Mouse (Mus musculus) intestine, postnatal 0 days (tissue): ENCODE data around the gene Asic1. TPM values are rescaled to one million over a fixed set of nuclear protein-coding genes. Genes with fewer than 3 reads are reported as not detected.
A peak's percentile ranks its signal among the peaks of the same experiment; 100 is the strongest.

Source experiments
- ATAC-seq: fragments of 200-750 bp; cut with Nextera tagmentation; 2 replicates; pipeline ENCODE4 v1.8.0; 2017; ENCODE audit warnings: mild to moderate bottlenecking, moderate TSS enrichment, moderate library complexity
- H3K27ac ChIP-seq: fragments of 300-500 bp; sonication (generic); 2 replicates; pipeline ENCODE4 v1.5.1; 2014; ENCODE audit warnings: mild to moderate bottlenecking, low read depth, low read length, moderate library complexity
- H3K27me3 ChIP-seq: fragments of 300-500 bp; sonication (generic); replicated peaks from 2 replicates; pipeline ENCODE4 v1.6.1; 2014; ENCODE audit warnings: low read length, mixed read lengths; ENCODE audit not compliant: control insufficient read depth, insufficient read depth
- H3K36me3 ChIP-seq: fragments of 300-500 bp; sonication (generic); 2 replicates; pipeline ENCODE4 v1.6.1; 2014; ENCODE audit warnings: mild to moderate bottlenecking, moderate library complexity; ENCODE audit not compliant: control insufficient read depth, insufficient read depth
- H3K4me1 ChIP-seq: fragments of 300-500 bp; sonication (generic); replicated peaks from 2 replicates; pipeline ENCODE4 v1.6.1; 2014; ENCODE audit warnings: antibody characterized with exemption, low read length, mixed read lengths; ENCODE audit not compliant: control insufficient read depth, insufficient read depth
- H3K4me2 ChIP-seq: fragments of 300-500 bp; sonication (generic); replicated peaks from 2 replicates; pipeline ENCODE4 v1.6.1; 2014; ENCODE audit warnings: low read depth, mild to moderate bottlenecking, moderate library complexity
- H3K4me3 ChIP-seq: fragments of 300-500 bp; sonication (generic); 2 replicates; pipeline ENCODE4 v1.5.1; 2014; ENCODE audit warnings: low read depth, low read length
- H3K9ac ChIP-seq: fragments of 300-500 bp; sonication (generic); 2 replicates; pipeline ENCODE4 v1.6.1; 2014; ENCODE audit warnings: mild to moderate bottlenecking, low read depth, low read length
- H3K9me3 ChIP-seq: fragments of 300-500 bp; sonication (generic); 2 replicates; pipeline ENCODE4 v1.6.1; 2016; ENCODE audit warnings: mixed run types; ENCODE audit not compliant: control insufficient read depth
- CTCF ChIP-seq: sonication (generic); IDR thresholded peaks from 2 replicates; pipeline ENCODE4 v1.5.1; 2016; ENCODE audit warnings: low read depth, mild to moderate bottlenecking, control low read depth, antibody characterized with exemption, moderate library complexity
- WGBS: fragments of 180-500 bp; shearing (Covaris S2); extraction: QIAGEN DNeasy Blood & Tissue Kit; methylation state at CpG from one replicate; pipeline ENCODE4 v1.1.7; 2014; 5-methylcytosine and 5-hydroxymethylcytosine counted together
- polyA plus RNA-seq: library from polyadenylated mRNA; unstranded; fragments of >200 nt; fragmentation: Nextera tagmentation; extraction: Ambion mirVana; gene quantifications from 2 replicates; pipeline ENCODE4 v1.2.1, GENCODE M21; 2015

The Asic1 gene
- polyA plus RNA-seq, 1 experiment from 2014 or later: 1.4 TPM

DNA sequence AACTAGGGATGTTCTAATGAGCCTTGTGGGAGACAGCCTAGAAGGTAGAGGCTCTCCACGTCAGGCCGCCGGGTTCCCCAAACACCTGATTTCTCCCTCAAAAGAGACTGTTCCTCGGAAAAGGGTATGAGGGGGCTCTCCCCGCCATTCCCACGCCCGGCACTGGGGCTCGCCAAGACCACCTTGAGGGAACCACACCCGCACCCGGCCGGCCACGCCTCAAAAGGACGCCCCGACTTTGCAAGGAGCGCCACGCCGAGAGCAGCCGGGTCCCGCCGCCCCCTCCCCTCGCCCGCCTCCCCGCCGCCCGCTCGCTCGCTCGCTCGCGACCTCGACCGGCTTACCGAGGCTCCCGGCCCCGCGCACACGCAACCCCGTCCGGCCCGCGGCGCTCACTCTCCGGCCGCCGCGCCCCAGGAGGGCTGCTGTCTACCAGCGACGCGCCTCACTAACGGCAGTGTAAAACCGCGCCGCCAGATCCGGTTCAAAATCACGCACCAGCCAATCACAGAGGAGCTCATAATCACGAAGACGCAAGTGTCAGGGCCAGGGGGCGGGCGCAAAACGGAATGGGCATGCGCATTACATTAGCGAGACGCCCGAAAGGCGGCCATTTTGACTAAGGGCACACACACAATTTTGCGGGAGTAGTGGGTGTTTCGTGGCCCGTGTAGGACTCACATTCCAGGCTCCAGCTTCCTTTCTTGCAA is 18.9 kb upstream of the Asic1 start, which contains the start of gene Racgap1:
Gene Racgap1, minus strand, starts transcription at position 494 of the 710 bp plus-strand sequence.
- Histone ChIP-seq H3K4me3 (peak within 1 kb of the TSS; percentile 71), H3K9me3 (no peaks in the 10 kb centered on the region), H3K36me3 (no peaks in the 10 kb centered on the region), H3K4me2 (peak within 1 kb of the TSS; percentile 95), H3K4me1 (no peaks in the 10 kb centered on the region), H3K27me3 (no peaks in the 10 kb centered on the region), H3K9ac (peak within 1 kb of the TSS; percentile 81), H3K27ac (no peak within 1 kb of the TSS)
- peak; percentile 96 for ATAC-seq
- under 1% methylated on average over 57 of the region's 68 CpGs for WGBS
- no peak for TF ChIP-seq CTCF

DNA sequence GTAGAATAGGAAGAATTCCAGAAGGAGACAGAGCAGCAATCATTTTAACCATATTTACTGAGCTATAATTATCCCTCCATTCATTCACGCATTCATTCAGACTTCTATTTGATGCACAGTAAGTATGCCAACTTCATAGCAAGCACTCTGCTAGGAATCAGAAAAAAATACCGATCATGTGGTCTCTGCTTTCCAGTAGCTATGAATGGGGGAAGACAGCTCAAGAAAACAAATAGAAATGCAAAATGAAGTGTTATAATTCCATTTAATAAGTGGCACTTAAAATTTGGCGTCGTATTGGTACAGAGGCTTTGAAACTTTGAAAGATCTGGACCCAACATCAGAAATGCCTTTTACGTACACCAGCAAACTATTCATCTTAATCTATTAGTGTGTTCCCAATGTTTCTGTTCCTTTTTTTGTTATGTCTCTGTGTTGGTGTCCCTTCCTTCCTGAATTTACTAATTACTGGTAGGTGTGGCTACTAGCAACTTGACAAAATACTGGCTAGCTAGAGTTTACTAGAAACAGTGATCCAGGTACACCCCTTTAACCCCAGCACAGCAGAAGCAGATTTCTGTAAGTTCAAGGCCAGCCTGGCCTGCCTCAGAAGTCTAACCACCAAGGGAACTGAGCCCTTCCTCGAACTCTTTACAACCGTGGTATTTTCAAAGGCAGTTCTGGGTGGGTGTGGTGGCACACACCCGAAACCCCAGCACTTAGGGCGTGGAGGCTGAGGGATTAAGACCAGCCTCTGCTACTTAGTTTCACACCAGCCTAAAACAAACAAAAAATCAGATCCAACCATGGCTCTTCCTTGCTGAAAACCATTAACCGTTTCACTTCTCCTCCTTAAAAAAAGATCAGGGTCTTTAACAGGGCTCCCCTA is 17.9 kb upstream of the Asic1 start:
- Histone ChIP-seq H3K4me2 (peak overlapping the region; percentile 95), H3K36me3 (no peaks in the 10 kb centered on the region), H3K27me3 (no peaks in the 10 kb centered on the region), H3K27ac (no peak overlapping the region), H3K4me1 (no peaks in the 10 kb centered on the region), H3K4me3 (peak overlapping the region; percentile 71), H3K9me3 (no peaks in the 10 kb centered on the region), H3K9ac (no peak overlapping the region)
- whole genome bisulfite sequencing: 51% methylated on average over 10 of the region's 10 CpGs
- no peak for TF ChIP-seq CTCF
- no peak for ATAC-seq

DNA sequence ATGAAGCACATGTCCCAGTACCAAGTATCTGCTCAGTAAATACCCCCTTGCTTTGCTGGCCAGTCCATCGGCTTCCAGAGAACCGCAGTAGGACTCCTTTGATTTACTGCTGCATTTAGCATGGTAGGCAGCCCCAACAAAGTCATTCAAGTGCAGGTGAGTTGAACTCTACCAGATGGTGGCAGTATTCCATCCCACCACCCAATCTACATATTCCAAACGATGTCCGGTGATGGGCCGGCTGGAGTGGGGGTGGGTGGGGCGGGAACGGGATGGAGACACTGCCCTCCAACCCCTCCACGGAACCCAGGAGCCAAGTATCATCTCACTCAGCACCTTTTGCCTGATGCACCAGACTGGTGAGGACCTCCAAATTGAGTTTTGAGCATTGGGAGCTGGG is 16.9 kb upstream of the Asic1 start:
- 17% methylated on average over 8 of the region's 8 CpGs for WGBS
- no peak overlapping the region for H3K27ac ChIP-seq
- H3K4me1 ChIP-seq: no peaks in the 10 kb centered on the region
- ATAC-seq: no peak
- no peaks in the 10 kb centered on the region for H3K27me3 ChIP-seq
- no peaks in the 10 kb centered on the region for H3K9me3 ChIP-seq
- 0 out of 2 replicates have a peak overlapping the region, but pooled peaks have one; percentile 7 for H3K4me3 ChIP-seq
- peak overlapping the region; percentile 51 for H3K4me2 ChIP-seq
- peak; percentile 61 for TF ChIP-seq CTCF
- no peaks in the 10 kb centered on the region for H3K36me3 ChIP-seq
- no peak overlapping the region for H3K9ac ChIP-seq

DNA sequence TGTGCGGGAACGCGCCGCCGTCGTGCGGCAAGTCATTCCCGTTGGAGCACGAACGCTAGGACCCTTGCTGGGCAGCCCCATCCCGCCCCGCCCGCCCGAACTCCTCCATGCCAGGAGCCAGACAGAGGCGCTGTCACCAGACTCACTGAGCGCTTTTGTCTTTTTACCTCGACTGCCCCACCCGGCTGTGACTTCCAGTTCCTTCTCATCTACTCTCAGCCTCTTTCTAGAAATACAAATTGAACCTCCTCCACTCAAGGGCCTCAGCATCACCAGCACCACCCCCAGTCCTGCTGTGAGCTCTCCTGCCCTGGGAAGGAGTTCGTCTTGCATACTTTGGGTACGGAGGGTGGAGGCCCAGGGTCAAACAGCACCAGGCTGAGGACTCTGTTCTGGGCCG is 16.3 kb upstream of the Asic1 start:
- Histone ChIP-seq H3K27me3 (no peaks in the 10 kb centered on the region), H3K4me2 (peak overlapping the region; percentile 51), H3K27ac (no peak overlapping the region), H3K9me3 (no peaks in the 10 kb centered on the region), H3K36me3 (no peaks in the 10 kb centered on the region), H3K4me3 (0 out of 2 replicates have a peak overlapping the region, but pooled peaks have one; percentile 7), H3K4me1 (no peaks in the 10 kb centered on the region), H3K9ac (no peak overlapping the region)
- TF ChIP-seq CTCF: no peak
- ATAC-seq: no peak
- 13% methylated on average over 20 of the region's 21 CpGs for WGBS

DNA sequence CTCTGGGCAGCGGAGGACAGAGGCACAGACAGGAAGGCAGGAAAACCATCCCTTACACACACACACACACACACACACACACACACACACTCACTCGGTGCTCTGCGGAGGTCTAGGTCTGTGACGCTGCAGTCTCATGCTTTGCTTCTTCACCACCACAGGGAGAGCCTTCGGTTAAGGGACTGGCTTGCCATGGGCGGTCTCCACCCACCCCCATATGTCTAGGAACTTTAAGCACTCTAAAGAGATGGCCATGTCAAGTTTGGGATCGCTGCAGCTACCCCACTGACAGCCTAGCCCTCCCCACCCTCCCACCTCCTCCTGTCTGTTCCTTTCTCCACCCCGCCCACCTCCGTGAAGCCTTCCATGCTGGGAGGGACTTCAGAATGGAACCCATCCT is 14.2 kb upstream of the Asic1 start:
- Histone ChIP-seq H3K4me1 (no peaks in the 10 kb centered on the region), H3K27ac (no peak overlapping the region), H3K4me2 (no peak overlapping the region), H3K4me3 (no peak overlapping the region), H3K9me3 (no peaks in the 10 kb centered on the region), H3K9ac (no peak overlapping the region), H3K36me3 (no peaks in the 10 kb centered on the region), H3K27me3 (no peaks in the 10 kb centered on the region)
- no peak for ATAC-seq
- 45% methylated on average over 9 of the region's 9 CpGs for WGBS
- TF ChIP-seq CTCF: no peak

DNA sequence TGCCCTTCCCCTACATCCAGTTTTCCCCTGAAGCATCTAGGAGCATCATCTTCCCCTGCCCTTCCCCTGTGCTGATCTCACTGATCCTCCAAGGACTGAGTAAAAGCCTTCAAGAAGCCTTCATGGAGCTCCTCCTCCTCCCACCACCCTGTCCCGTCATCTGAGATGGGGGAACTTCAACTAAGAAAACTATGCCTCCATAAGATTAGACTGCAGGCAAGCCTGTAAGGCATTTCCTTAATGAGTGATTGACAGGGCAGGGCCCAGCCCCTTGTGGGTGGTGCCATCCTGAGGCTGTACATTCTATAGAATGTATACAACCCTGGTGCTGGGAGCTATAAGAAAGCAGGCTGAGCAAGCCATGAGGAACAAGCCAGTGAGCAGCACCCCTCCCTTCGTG is 11.7 kb upstream of the Asic1 start:
- no peak overlapping the region for H3K9ac ChIP-seq
- H3K9me3 ChIP-seq: no peaks in the 10 kb centered on the region
- no peak overlapping the region for H3K4me3 ChIP-seq
- TF ChIP-seq CTCF: no peak
- ATAC-seq: no peak
- no peak overlapping the region for H3K4me2 ChIP-seq
- H3K27me3 ChIP-seq: peaks cover 4% of the 10 kb centered on the region; the same call in 1 of the 2 replicates
- no peak overlapping the region for H3K27ac ChIP-seq
- WGBS: 63% methylated on average over 2 of the region's 2 CpGs
- no peaks in the 10 kb centered on the region for H3K36me3 ChIP-seq
- H3K4me1 ChIP-seq: no peaks in the 10 kb centered on the region
